Mouse (Mus musculus): ENCODE data around the gene Cald1.

Gene Cald1

GRCm38 (mm10) chr6:34719141-34719680 lies 120.9 kb downstream of the Cald1 start:
- DNase-seq (ENCODE audit: low spot score): no peak

- DNase-seq (ENCODE audit: low spot score): no peak
These were observed 122.1 kb downstream of the Cald1 start for GRCm38 (mm10) chr6:34720447-34720846.

GRCm38 (mm10) chr6:34721740-34722139 lies 123.4 kb downstream of the Cald1 start:
- DNase-seq (ENCODE audit: low spot score): no peak

- DNase-seq (ENCODE audit: low spot score): no peak
These were observed 124.4 kb downstream of the Cald1 start for GRCm38 (mm10) chr6:34722660-34723059.

GRCm38 (mm10) chr6:34723250-34723904 lies 125.1 kb downstream of the Cald1 start:
- no peak for DNase-seq (ENCODE audit: low spot score)

GRCm38 (mm10) chr6:34725660-34726059 lies 127.4 kb downstream of the Cald1 start:
- DNase-seq (ENCODE audit: low spot score): no peak

GRCm38 (mm10) chr6:34726104-34726503 lies 127.8 kb downstream of the Cald1 start:
- no peak for DNase-seq (ENCODE audit: low spot score)

- DNase-seq (ENCODE audit: low spot score): no peak
These were observed 129.2 kb downstream of the Cald1 start for GRCm38 (mm10) chr6:34727316-34727983.

GRCm38 (mm10) chr6:34729449-34730151 lies 131.3 kb downstream of the Cald1 start:
- no peak for DNase-seq (ENCODE audit: low spot score)

GRCm38 (mm10) chr6:34731007-34731406 lies 132.7 kb downstream of the Cald1 start:
- DNase-seq (ENCODE audit: low spot score): no peak

- DNase-seq (ENCODE audit: low spot score): no peak
These were observed 133.2 kb downstream of the Cald1 start for GRCm38 (mm10) chr6:34731529-34731928.

- DNase-seq (ENCODE audit: low spot score): no peak
These were observed 136.8 kb downstream of the Cald1 start for GRCm38 (mm10) chr6:34734940-34735695.

GRCm38 (mm10) chr6:34736934-34737333 lies 138.6 kb downstream of the Cald1 start:
- DNase-seq (ENCODE audit: low spot score): no peak

GRCm38 (mm10) chr6:34743946-34744345 lies 145.6 kb downstream of the Cald1 start:
- DNase-seq (ENCODE audit: low spot score): no peak

GRCm38 (mm10) chr6:34747846-34748245 lies 149.5 kb downstream of the Cald1 start:
- no peak for DNase-seq (ENCODE audit: low spot score)

- no peak for DNase-seq (ENCODE audit: low spot score)
These were observed 150.3 kb downstream of the Cald1 start for GRCm38 (mm10) chr6:34748566-34748965.

GRCm38 (mm10) chr6:34749526-34749925 lies 151.2 kb downstream of the Cald1 start:
- DNase-seq (ENCODE audit: low spot score): no peak

- peak; percentile 35 for DNase-seq (ENCODE audit: low spot score)
These were observed 152.3 kb downstream of the Cald1 start for GRCm38 (mm10) chr6:34750487-34751120.

GRCm38 (mm10) chr6:34751625-34752024 lies 153.3 kb downstream of the Cald1 start:
- no peak for DNase-seq (ENCODE audit: low spot score)

- peak; percentile 54 for DNase-seq (ENCODE audit: low spot score)
These were observed 156.1 kb downstream of the Cald1 start for GRCm38 (mm10) chr6:34754448-34754847.

- no peak for DNase-seq (ENCODE audit: low spot score)
These were observed 160.0 kb downstream of the Cald1 start for GRCm38 (mm10) chr6:34758340-34758739.

- DNase-seq (ENCODE audit: low spot score): peak; percentile 53
These were observed 161.7 kb downstream of the Cald1 start for GRCm38 (mm10) chr6:34760023-34760422.

Measured in urinary bladder, postnatal 14 days (tissue).